Mouse (Mus musculus) mesoderm, embryonic 11.5 days (tissue): ENCODE data around the gene Dkk3.
"Not testable (repeated sequence)": the region's sequence is repeated elsewhere in the genome, so short reads cannot be mapped to it uniquely, and the experiment has no call there.

Experiments used
- DNase-seq: peaks from one replicate; pipeline ENCODE4 v3.0.0-alpha.2; 2012; ENCODE audit warnings: low read depth, low spot score

The Dkk3 gene

DNA sequence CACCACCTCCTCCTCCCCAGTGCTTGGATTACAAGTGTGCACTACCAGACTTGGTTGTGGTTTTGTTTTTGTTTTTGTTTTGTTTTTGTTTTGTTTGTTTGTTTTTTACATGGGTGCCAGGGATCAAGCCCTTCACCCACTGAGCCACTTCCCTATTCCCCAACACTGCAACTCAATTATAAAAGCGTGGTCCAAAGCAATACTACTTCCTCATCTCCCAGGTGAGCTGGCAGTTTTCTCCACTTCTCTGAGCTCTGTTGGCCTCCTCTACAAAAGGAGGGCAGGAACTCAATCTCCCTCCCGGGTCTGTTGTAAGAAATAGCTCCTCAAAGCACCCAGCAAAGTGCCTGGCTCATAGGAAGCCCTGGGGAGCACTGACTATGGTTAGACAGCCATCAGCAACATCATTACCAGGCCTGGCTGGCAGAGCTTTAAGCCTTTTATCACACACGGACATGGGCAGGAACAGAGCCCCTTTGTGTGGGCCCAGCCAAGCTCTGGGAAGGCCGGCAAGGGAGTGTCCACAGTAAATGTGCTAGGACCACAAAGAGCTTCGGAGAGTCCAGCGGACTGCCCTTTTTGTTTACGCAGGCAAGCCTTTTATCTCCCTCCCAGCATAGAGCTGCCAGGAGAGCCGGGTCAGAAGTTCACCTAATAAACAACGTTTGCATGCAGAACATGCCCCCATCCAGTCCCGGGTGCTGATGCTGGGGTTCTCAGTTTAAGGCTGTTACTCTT is 11.3 kb upstream of the Dkk3 start:
- DNase-seq: peak; percentile 58

DNA sequence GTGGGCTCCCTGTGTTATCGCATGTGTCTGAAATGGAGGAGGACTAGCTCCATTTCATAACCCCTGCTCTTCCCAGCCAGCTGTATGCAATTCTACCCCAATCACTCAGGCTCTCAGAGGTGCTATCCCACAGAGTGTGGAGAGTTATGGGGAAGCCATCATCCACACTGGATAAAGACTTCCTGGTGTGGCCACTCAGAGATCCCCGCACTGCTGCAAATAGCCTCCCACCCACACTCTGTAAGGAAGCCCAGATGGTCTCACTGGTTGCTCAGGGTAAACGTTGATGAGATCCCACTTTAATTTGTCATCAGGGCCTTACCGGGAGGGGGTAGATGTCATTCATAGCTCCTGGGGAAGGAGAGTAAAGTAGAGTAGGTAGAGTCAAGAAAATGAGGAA is 6.7 kb upstream of the Dkk3 start:
- DNase-seq: no peak

DNA sequence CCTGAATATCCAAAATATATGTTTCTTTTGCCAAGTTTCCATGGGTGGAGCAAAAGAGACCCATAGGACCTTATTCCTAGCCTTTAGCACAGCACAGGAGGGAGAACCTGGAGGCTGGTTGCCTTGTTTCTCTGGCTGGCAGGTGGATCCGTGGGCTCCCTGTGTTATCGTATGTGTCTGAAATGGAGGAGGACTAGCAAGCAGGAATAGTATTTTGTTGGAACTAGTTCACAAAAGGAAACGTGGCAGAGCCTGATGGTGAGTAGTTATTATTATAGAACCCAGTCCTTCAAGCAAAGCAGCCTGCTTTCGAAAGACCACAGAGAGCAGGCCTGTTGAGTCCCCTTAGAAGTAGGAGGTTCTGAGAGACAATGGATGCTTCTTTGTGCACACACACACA is 6.2 kb upstream of the Dkk3 start:
- DNase-seq: not testable (repeated sequence)

DNA sequence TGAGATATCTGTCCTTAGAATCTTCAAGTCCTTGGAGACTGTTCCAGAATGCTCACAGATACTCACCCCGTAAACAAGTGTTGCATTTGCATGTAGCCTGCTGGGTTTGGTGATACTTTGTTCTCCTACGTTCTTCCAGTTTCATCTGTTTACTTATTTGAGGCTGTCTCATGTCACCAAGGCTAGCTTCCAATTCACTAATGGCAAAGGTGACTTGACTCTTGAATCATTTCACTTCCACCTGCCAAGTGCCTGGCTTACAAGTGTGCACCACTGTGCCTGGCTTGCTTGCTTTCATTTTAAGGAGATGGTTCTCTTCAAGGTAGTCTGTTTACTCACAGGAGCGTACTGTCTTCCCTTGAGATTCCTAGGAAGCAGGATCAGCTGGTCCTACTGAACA is 5.6 kb upstream of the Dkk3 start:
- no peak for DNase-seq

DNA sequence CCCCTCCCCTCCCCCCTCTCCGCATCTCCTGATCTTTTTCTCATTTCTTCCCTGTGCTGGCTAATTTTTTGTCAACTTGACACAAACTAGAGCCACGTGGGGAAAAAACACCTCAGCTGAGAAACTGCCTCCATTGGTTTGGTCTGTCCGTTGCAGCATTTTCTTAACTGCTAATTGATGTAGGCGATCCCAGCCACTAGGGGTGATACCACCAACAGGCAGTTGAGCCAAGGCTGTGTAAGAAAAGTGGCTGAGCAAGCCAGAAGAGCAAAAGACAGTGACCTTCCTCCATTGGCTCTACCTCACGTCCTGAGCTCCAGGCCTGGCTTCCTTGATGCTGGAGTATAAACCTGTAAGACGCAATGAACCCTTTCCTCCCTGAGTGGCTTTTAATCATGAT is 978 bp upstream of the Dkk3 start:
- no peak for DNase-seq

DNA sequence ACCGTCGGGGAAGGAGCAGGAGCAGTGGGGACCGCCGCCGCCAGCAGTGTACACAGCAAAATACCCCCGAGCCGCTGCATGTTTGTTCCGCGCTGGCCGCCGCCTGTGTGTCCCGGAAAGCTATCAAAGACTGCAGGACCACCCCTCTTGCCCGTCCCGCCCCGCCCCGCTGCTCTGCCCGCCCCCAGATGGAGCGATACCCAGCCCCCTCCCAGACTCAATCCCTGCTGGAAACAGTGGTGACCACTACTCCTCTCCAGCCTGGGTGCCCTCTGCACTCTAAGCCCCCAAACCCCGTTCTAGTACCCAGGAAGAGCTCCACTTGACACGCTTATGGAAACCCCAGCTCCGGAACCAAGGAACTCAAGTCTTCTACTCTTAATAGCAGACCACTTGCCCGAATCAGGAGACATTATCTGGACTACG is 528 bp downstream of the Dkk3 start:
- DNase-seq: peak; percentile 39

DNA sequence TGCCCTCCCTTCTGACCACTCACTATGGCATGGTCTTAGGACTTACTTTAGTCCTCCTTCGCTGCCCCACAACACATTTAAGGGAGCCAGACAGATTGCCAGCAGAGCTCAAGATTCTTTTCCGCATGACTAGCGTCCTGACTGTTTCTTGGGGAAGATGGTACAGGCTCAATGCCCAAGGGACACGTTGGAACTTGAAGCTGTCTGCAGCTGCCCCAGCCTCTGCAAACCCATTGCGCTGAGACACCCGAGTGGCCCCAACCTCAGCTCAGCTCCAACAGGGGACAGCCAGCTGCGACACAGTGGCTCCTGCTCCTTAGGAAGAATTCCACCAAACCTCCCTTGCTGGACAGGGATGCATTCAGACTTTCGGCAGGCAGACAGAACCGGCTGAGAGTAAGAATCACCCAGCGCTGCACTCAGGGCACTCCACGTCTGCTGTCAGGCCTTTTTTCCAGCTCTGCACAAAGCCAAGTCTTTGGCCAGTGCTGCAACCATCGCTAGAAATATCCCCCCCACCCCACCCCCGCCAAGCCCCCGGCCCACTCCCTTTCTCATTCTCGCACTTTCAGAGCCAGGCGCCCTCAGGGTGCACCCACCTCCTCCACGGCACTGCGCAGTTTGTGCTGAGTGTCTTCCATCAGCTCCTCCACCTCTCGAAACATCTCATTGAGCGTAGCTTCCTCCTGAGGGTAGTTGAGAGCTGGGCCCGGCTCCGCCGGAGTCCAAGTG is 1.1 kb downstream of the Dkk3 start:
- DNase-seq: peak; percentile 30

DNA sequence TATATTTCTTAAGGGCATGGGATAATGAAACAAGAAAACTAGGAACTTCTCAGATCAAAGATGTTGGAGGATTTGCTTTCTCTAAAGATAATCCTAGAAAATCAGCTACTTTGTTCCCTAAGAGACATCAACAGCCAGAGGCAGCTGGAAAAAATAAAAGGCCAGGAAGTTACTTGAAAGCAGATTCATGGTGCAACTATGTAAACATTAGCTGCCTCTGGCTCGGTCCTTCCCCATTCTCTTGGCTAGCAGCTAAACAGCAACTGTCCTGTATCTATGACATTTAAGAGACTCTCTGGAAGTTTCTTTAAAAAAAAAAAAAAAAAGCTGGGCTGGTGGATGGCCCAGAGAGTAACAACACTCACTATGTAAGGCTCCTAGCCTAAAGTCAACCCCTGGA is 3.7 kb downstream of the Dkk3 start:
- no peak for DNase-seq

DNA sequence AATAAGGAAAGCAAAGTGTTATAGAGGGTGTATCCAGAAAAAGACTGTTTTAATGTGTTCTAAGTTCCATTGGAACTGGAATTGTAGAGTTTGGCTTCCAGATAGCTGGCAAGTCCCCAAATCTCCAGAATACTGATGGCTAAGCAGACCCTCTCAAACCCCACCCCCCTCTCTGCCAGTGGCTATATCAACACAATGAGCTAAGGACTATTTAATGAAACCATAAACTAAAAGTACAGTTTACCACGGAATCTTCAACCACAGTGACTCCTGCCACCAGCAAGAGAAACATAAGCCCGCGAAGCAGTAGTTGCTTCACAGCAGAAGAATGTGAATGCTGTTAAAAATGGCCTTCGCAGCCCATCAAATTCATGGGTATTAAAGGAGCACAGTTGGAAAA is 4.4 kb downstream of the Dkk3 start:
- no peak for DNase-seq

DNA sequence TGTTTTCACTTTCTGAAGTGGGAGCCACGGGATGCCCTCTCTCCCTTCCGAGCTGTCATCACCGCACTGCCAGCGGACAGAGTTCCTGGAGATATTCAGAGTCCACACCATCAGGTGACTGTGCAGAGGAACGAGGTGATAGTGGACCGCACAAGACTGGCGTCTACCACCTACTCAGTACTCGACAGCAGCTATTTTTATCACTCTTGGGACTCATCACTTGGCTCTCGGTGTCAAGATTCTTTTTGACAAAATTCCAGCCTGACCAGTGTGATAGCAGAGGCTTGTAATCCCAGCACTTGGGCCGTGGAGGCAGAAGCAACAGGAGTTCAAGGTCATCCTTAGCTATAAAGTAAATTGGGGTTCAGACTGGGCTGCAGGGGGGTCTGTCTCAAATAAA is 9.7 kb downstream of the Dkk3 start:
- no peak for DNase-seq

DNA sequence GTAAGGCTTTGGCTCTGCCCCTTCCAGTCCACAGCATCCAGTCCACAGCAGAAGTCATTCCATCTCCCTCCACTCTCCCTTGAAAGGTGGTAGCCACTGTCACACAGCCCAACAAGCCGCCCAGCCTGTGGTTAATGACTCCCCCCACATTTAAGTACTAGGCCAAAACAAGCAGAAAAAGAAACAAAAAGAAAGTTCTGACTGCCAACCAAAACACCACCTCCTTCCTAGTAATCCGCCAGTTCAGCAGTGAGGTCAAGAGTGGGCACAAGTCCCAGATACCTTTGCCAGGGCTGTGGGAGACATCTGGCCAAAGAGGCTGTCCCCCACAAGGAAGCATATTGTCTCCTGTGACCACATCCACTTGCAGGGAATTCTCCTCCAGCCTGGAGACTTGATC is 10.9 kb downstream of the Dkk3 start:
- DNase-seq: no peak

DNA sequence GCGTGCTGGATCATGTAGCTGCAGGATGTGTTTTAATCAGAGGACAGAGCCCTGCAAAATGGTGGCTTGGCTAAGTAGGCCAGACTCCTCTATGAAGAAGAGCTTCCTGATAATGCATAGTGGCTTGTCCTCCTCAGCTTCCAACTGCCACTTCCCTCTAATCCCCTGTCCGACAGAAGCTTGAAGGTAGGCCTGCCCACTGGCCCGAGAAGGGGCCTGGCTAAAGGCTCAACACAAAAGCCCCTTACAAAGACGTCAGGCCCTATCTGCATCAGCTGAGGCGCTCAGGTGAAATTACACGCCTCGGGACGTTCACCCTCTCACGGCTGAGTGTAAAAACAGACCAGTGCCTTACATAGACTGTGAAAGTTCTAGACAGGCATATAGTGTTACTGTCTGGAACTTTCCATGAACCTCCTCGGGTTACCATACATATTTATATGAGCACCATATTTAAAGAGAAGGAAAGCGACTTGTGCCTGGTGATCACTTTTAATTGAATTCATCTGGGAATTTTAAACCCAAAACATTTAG is 14.1 kb downstream of the Dkk3 start:
- no peak for DNase-seq

DNA sequence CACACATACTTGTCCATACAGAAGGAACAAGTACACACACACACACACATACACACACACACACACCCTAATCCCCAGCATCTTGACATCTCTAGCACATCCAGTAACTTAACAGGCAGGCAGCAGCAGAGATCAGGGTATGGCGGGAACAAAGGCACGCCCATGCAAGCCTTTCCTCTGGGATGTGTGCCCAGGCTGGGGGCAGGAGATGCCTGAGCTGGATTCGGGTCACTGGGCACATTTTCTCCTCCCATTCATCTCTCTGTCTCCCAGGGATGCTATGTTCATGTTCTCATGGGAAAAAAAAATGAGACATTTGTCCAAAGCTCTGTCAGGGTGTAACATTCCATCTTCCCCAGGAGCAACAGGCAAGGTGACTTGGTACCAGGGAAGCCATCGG is 14.9 kb downstream of the Dkk3 start:
- DNase-seq: no peak

DNA sequence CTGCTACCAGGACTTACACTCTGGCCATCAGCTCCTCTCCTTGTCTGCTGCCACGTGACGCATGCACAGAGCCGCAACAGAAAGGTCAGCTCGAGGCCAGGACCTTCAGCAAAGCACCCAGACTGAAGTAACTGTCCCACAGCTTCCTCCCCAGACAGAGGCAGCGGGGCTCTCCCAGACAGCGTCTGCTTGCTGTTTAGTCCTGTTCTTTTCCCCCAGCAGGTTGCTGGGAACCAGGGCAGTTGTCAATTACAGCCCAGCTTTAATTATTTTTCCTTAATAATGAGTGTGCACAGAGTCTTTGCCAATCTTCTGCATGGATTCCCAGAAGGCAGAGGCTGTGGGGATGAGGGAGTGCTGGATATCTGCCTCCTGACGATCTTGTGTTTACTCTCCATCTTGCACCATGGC is 15.8 kb downstream of the Dkk3 start:
- DNase-seq: no peak

DNA sequence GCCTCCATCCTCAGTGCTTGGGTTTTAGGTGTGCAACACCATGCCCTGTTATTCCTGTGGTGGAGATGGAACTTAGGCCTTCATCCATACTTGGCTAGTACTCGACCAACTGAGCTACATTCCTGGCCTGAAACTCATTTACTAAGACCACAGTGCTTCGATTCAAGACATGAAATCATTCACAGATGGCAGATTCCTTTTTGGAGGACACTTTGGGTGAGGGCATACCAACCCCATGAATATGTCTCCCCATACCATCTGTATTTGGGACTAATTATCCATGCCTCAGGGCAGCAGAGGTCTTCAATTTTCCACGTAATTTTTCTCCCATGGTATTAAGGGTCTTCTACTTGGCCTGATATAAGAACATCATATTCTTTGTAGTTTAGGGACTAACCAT is 16.2 kb downstream of the Dkk3 start:
- no peak for DNase-seq

DNA sequence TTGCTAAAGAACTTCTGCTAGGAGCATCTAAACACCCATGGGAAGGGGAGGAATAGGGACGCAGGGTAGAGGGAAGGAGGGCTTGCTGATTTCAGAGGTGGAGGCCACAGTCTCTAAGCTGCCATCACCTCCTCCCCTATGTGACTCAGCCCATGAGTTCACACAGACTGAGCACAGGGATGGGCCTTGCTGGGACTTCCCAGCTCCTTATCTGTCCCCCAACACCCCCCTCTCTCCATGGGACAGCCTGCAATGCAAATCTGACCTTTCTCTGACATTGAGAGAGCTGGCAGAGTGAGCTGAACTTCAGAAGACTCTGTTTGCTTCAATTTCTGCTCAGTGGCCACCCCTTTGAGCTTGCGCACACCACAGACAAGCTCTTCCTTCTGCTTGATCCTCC is 18.1 kb downstream of the Dkk3 start:
- no peak for DNase-seq

DNA sequence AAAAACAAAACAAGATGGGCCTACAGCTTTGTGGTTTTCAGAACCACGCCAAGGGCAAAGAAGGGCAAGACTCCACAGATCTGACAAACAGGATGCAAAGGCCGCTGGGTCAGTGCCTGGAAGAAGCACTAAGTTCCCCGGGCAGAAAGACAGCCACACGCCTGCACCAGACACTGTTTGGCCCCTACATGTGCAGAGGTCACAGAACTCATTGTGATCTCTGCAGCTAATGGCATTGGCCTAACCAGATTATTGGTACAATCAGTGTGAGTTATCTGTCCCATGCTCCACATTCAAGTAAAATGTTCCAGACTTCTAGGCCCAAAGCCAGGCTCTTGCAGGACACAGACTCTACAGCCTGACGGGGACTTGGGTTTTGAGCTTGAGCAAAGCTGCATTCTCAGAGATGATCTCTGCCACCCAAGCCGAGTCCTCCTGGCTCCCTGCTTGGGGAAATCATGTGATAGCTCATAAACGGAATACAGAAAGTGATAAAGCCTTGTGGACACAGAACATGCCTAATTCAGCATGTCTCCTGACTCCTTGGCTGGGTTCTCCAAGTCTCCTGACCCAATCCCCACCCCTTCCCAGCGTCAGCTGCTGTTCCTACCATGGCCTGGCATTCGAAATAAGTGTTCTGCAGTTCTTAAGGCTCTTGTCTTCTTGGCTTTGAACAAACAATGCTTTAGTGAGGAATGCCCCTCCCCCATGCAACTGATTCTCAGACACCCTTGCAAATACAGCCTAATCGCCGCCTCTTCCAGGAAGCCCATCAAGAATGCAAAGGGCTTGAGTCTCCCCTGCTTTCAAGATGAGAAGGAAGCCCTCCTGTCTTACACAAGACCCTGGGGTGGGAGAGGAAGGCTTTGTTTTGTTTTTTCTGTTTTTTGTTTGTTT is 20.1 kb downstream of the Dkk3 start:
- DNase-seq: no peak

DNA sequence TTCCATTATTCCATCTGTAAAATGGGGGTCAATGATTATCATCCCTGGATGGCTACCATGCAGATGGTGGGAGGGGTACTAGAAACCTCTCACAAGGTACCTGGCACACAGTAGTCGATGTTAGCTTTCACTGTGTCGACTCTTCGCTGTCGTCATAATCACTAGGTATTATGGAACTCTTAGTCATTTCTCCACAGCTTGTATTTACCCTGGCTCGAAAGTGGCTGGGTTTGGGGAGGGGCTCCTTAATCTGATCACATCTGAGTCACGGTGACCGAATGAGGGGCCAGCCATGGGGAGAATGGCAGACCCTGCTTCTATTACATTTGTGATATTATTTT is 20.7 kb downstream of the Dkk3 start:
- DNase-seq: no peak

DNA sequence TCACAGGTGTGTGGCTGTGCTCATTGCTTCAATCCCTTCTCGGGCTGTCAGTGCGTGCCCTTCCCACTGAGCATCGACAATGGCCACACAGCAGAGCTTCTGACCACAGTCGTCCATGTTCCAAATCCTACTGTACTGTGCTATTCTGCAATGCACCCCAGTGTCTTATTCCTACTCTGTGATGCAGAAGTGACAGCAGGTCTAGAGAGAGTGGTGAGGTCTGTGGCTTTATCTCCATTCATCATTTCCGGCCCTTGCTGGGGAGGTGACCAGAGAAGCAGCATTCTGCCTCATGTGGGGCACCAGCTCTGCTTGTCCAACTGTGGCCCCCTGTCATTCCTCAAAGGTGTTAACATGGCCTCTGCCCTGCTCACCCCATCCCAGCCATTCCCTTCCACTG is 22.3 kb downstream of the Dkk3 start:
- no peak for DNase-seq

DNA sequence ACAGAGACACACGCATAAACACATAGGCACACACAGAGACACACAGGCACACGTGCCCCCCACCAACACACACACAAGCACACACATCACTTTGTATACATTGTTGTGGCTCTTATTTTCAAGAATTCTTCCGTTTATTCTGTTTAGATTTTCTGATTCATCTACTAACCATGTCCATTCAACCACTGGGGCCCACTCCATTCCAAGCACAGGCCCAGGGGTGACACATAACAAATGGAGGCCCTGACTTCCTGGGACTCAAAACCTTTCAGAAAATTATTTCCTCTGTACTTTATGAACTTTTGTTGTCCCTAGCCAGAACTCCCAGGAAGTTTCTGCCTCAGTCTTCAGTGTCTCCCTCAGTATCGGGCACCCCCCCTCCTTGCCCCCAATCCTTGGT is 23.7 kb downstream of the Dkk3 start:
- no peak for DNase-seq

DNA sequence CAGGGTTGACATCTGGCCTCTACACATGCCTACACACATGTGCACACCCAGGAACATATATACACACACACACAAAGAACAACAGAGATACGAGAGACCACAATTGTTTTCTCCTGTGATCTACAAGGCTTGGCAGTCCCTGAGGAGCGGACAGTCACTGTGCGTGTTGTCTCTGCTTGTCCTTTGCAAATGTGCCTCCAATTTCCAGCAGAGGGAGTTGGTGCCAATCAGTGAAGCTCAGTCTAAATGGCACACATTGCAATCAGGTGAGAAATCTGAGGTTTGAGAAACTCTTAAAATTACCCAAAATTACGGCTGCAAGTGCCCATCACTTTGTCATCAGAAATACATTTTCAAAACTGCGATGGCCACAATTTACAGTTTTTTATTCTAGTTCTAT is 25.6 kb downstream of the Dkk3 start:
- no peak for DNase-seq

DNA sequence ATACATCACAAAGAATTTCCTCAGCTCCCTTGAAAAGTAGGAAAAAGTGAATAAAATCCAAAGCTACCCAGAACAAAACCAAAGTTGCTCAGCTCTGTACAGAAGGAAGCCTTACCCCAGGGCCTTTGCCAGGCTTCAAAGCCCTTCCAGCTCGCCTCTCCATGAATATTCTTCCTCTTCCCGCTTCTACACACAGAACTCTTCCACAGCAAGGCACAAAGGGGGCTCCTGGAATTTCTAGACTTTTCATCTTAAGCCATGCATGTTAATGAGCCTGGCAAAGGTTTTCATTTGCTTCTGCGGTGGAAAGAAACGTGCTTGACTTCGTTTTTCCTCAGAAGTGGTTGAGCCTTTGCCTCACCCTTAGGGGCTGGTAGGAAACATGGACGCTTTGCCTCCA is 26.9 kb downstream of the Dkk3 start:
- no peak for DNase-seq
